ENCODE assay signal across 25 mouse cellular contexts in the genomic region with DNA sequence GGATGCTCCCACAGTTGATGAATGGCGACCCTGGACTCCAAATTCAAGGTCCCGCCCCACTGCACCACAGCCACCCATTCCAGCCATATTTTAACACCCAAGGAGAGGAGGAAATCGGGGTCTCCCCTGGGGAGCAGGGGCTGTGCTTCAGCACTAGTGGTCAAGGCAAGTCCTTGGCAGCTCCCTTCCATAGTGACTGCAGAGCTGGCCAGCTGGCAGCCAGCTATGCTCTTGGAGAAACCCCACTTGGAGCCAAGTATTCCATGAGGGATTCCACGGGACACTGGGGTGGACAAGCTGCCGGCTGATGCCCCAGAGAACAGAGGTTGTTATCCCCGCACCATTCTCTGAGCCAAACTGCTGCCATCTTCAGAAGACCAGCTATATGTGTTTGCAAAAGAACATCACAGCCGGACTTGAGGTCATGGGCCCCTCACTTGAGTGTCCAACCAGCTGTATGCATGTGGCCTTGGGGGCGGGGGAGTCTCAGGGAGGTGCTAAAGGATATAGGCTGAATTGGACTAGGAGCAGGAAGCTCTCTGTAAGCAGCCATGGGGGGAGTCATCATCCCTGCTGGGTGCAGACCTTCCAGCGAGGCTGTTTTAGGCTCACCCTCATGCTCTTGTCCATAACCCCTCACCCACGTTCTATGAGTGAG. TPM values are rescaled to one million over a fixed set of nuclear protein-coding genes. Genes with fewer than 3 reads are reported as not detected.
DNase-seq lines count a peak whose midpoint lies in the region; ATAC-seq lines count a peak whose summit lies in the region.
"Had no signal": no experiment of that assay in that cellular context is flagged by ENCODE, and none has a peak within 500 bp of the region (broad histone marks: within the 10 kb centered on the region; RNA-seq: fewer than 3 reads in every experiment).

No protein-coding gene starts in this region.

- H3K4me3 ChIP-seq in heart, embryonic 16.5 days (ENCODE audit: low read length), result no peak overlapping the region
- H3K4me3 ChIP-seq in heart, embryonic 10.5 days, result no peak overlapping the region
- H3K4me3 ChIP-seq: embryonic facial prominence, embryonic 15.5 days; heart, embryonic 15.5 days; hindbrain, embryonic 15.5 days; midbrain, embryonic 10.5 days had no signal

- no peak overlapping the region for H3K27ac ChIP-seq in heart, embryonic 16.5 days (ENCODE audit: low read length)
- no peak overlapping the region for H3K27ac ChIP-seq in heart, embryonic 10.5 days
- H3K27ac ChIP-seq: embryonic facial prominence, embryonic 15.5 days; heart, embryonic 15.5 days; hindbrain, embryonic 15.5 days; macrophage; midbrain, embryonic 10.5 days; stomach, postnatal 0 days had no signal

- H3K27me3 ChIP-seq in heart, embryonic 16.5 days (ENCODE audit: control insufficient read depth, insufficient read depth, low read length), result no peaks in the 10 kb centered on the region
- no peaks in the 10 kb centered on the region for H3K27me3 ChIP-seq in heart, embryonic 10.5 days (ENCODE audit: insufficient read depth, poor library complexity, severe bottlenecking)
- H3K27me3 ChIP-seq: embryonic facial prominence, embryonic 15.5 days; heart, embryonic 15.5 days; hindbrain, embryonic 15.5 days had no signal

- no peak overlapping the region for H3K9ac ChIP-seq in heart, embryonic 16.5 days (ENCODE audit: low read length)
- H3K9ac ChIP-seq: embryonic facial prominence, embryonic 15.5 days; heart, embryonic 15.5 days; hindbrain, embryonic 15.5 days had no signal

- ATAC-seq in heart, embryonic 16.5 days (replicated peaks; ENCODE audit: extremely low read depth, insufficient read depth, low FRiP score), result peak; percentile 52; the same call in 1 of the 2 replicates
- ATAC-seq: intestine, embryonic 16.5 days had no signal

- DNase-seq in heart, embryonic 10.5 days (ENCODE audit: low spot score), result no peak
- DNase-seq in left cerebral cortex, postnatal 4 days, result peak; percentile 3
- no peak for DNase-seq in left cerebral cortex, postnatal 25 days (ENCODE audit: low spot score in 2 of 2)
- DNase-seq in right cerebral cortex, postnatal 10 days (ENCODE audit: low spot score in 2 of 2), result peak; percentile 18 to 23
- DNase-seq in right cerebral cortex, postnatal 14 days, result no peak
- DNase-seq in Muller cell, postnatal 12 days (ENCODE audit: inconsistent ontology term), result no peak
- DNase-seq: cerebellum, adult 2 months; cerebellum, postnatal 36 days; kidney, postnatal 14 days; retina, postnatal 1 day had no signal

- no peaks in the 10 kb centered on the region for H3K4me1 ChIP-seq in heart, embryonic 16.5 days (ENCODE audit: control insufficient read depth, insufficient read depth, low read length)
- H3K4me1 ChIP-seq in heart, embryonic 10.5 days, result no peaks in the 10 kb centered on the region
- H3K4me1 ChIP-seq: embryonic facial prominence, embryonic 15.5 days; heart, embryonic 15.5 days; hindbrain, embryonic 15.5 days; midbrain, embryonic 10.5 days had no signal

- no peak overlapping the region for H3K4me2 ChIP-seq in heart, embryonic 16.5 days (ENCODE audit: low read depth, low read length)
- H3K4me2 ChIP-seq: embryonic facial prominence, embryonic 15.5 days; heart, embryonic 15.5 days; hindbrain, embryonic 15.5 days; liver, embryonic 11.5 days had no signal

- H3K9me3 ChIP-seq in heart, embryonic 16.5 days (replicated peaks; ENCODE audit: control insufficient read depth, low read length), result no peaks in the 10 kb centered on the region
- no peaks in the 10 kb centered on the region for H3K9me3 ChIP-seq in heart, embryonic 10.5 days
- H3K9me3 ChIP-seq: embryonic facial prominence, embryonic 15.5 days; heart, embryonic 15.5 days; hindbrain, embryonic 15.5 days; midbrain, embryonic 10.5 days had no signal

- WGBS in heart, embryonic 16.5 days, result 60% methylated on average over 10 of the region's 10 CpGs
- WGBS in heart, embryonic 10.5 days, result 72% methylated on average over 10 of the region's 10 CpGs

- H3K36me3 ChIP-seq in heart, embryonic 16.5 days (ENCODE audit: control insufficient read depth, insufficient read depth), result no peaks in the 10 kb centered on the region
- H3K36me3 ChIP-seq in heart, embryonic 10.5 days, result no peaks in the 10 kb centered on the region
- H3K36me3 ChIP-seq: embryonic facial prominence, embryonic 15.5 days; heart, embryonic 15.5 days; hindbrain, embryonic 15.5 days; midbrain, embryonic 10.5 days had no signal

- intact Hi-C loops in left cerebral cortex, postnatal 4 days (cut with DNase I), result loop anchor here (10.0 kb wide), 1 partner anchor 99 kb away; no protein-coding TSS in a partner anchor
- intact Hi-C loops in left cerebral cortex, postnatal 25 days (cut with DNase I), result loop anchor here (5.0 kb wide), 2 partner anchors 91 to 106 kb away; no protein-coding TSS in a partner anchor

RNA-seq across cellular contexts. Expression of a gene that starts 24.9 kb away (rescaled TPM):
- 0.15 and 0.24 TPM in 2 replicates for polyA plus RNA-seq in heart, embryonic 16.5 days (2015; fragmentation: Nextera tagmentation; extraction: Ambion mirVana)
- polyA plus RNA-seq in heart, embryonic 10.5 days (2016; fragmentation: Nextera tagmentation; extraction: Ambion mirVana), result 1.8 and 2.3 TPM in 2 replicates
- not detected for total RNA-seq in left cerebral cortex, postnatal 4 days (2021)
- not detected for total RNA-seq in left cerebral cortex, postnatal 25 days (2021)
- total RNA-seq: layer of hippocampus, adult 8-10 months; left cerebral cortex, adult 18-20 months; monocyte, adult 5-6 weeks had no signal
- polyA plus RNA-seq: cerebellum, adult 2 months; embryonic facial prominence, embryonic 15.5 days; forebrain, embryonic 16.5 days; hindbrain, embryonic 15.5 days; limb, embryonic 11.5 days; macrophage; midbrain, embryonic 10.5 days; neural tube, embryonic 11.5 days had no signal

RNA-seq across cellular contexts. Expression of a gene that starts 32.2 kb away (rescaled TPM):
- polyA plus RNA-seq in heart, embryonic 16.5 days (2015; fragmentation: Nextera tagmentation; extraction: Ambion mirVana), result 49.7 and 50.3 TPM in 2 replicates
- 14.9 and 19.0 TPM in 2 replicates for polyA plus RNA-seq in heart, embryonic 10.5 days (2016; fragmentation: Nextera tagmentation; extraction: Ambion mirVana)
- 10 to 100 TPM; 91.6 to 96.5 TPM for total RNA-seq in left cerebral cortex, postnatal 4 days (2021)
- 10 to 100 TPM; 57.9 to 63.8 TPM for total RNA-seq in left cerebral cortex, postnatal 25 days (2021)

Comparison
In these comparisons a context has a peak if more than half of its experiments do, and no peak if none do; other contexts are left out.
1. DNase-seq: peak in left cerebral cortex, postnatal 4 days (single experiment) and right cerebral cortex, postnatal 10 days (2 of 2); none in heart, embryonic 10.5 days (single experiment), left cerebral cortex, postnatal 25 days (0 of 2), right cerebral cortex, postnatal 14 days (single experiment) and Muller cell, postnatal 12 days (single experiment).